Mouse (Mus musculus): ENCODE results near the gene Rest. TPM values are rescaled to one million over a fixed set of nuclear protein-coding genes. Genes with fewer than 3 reads are reported as not detected.

Rest gene
- total and polyA plus RNA-seq, 2 experiments from 2014 or later = 14.7 to 20.3 TPM

- 74% methylated on average over 5 of the region's 5 CpGs for WGBS
- no peak for ATAC-seq (ENCODE audit: insufficient read depth, low read depth)
These were observed 42.7 kb downstream of the Rest start for GRCm38 (mm10) chr5:77307821-77308553.

GRCm38 (mm10) chr5:77309051-77309906 lies 44.0 kb downstream of the Rest start:
- H3K4me1 ChIP-seq (ENCODE audit: control insufficient read depth, insufficient read depth) = peaks cover 21% of the 10 kb centered on the region
- H3K9me3 ChIP-seq (replicated peaks; ENCODE audit: control insufficient read depth, low read length) = no peaks in the 10 kb centered on the region
- peak overlapping the region; percentile 55 for H3K9ac ChIP-seq (replicated peaks; ENCODE audit: low read depth, low read length)
- H3K4me2 ChIP-seq (ENCODE audit: low read depth, low read length) = peak overlapping the region; percentile 99
- H3K36me3 ChIP-seq (replicated peaks; ENCODE audit: control insufficient read depth, insufficient read depth, low read length) = peaks cover 41% of the 10 kb centered on the region
- under 1% methylated on average over 75 of the region's 76 CpGs for WGBS
- H3K4me3 ChIP-seq (ENCODE audit: low read depth, low read length) = peak overlapping the region; percentile 81
- H3K27me3 ChIP-seq (ENCODE audit: control insufficient read depth, insufficient read depth, low read length) = no peaks in the 10 kb centered on the region
- no peak for DNase-seq (ENCODE audit: low spot score)
- ATAC-seq (ENCODE audit: insufficient read depth, low read depth) = peak; percentile 3; the same call in 1 of the 2 replicates
- TF ChIP-seq EP300 (IDR thresholded peaks at IDR 0.05; ENCODE audit: low read depth) = no peak
- TF ChIP-seq CTCF (IDR thresholded peaks at IDR 0.05; ENCODE audit: low read depth) = no peak
- no peak overlapping the region for H3K27ac ChIP-seq (ENCODE audit: low read depth)

More at GRCm38 (mm10) chr5:77307821-77308553, 42.7 kb downstream of the Rest start:
- Histone ChIP-seq H3K27me3 (ENCODE audit: control insufficient read depth, insufficient read depth, low read length) (no peaks in the 10 kb centered on the region), H3K27ac (ENCODE audit: low read depth) (no peak overlapping the region), H3K9ac (replicated peaks; ENCODE audit: low read depth, low read length) (no peak overlapping the region), H3K4me1 (ENCODE audit: control insufficient read depth, insufficient read depth) (peaks cover 21% of the 10 kb centered on the region), H3K4me3 (ENCODE audit: low read depth, low read length) (peak overlapping the region; percentile 81), H3K36me3 (replicated peaks; ENCODE audit: control insufficient read depth, insufficient read depth, low read length) (peaks cover 33% of the 10 kb centered on the region), H3K4me2 (ENCODE audit: low read depth, low read length) (peak overlapping the region; percentile 99), H3K9me3 (replicated peaks; ENCODE audit: control insufficient read depth, low read length) (no peaks in the 10 kb centered on the region)
- DNase-seq (ENCODE audit: low spot score) = no peak
- TF ChIP-seq CTCF (IDR thresholded peaks at IDR 0.05; ENCODE audit: low read depth) (no peak), EP300 (IDR thresholded peaks at IDR 0.05; ENCODE audit: low read depth) (no peak)

GRCm38 (mm10) chr5:77309924-77310772 lies 44.9 kb downstream of the Rest start, which contains the start of the genes Noa1 and Polr2b:
Gene Noa1, minus strand, starts transcription at chr5:77310084.
Gene Polr2b, plus strand, starts transcription at chr5:77310147.
- H3K9ac ChIP-seq (replicated peaks; ENCODE audit: low read depth, low read length) = peak within 1 kb of the TSS; percentile 90
- H3K36me3 ChIP-seq (replicated peaks; ENCODE audit: control insufficient read depth, insufficient read depth, low read length) = peaks cover 40% of the 10 kb centered on the region
- DNase-seq (ENCODE audit: low spot score) (peak; percentile 97), ATAC-seq (ENCODE audit: insufficient read depth, low read depth) (peak; percentile 95)
- H3K27ac ChIP-seq (ENCODE audit: low read depth) = peak within 1 kb of the TSS; percentile 90
- H3K9me3 ChIP-seq (replicated peaks; ENCODE audit: control insufficient read depth, low read length) = no peaks in the 10 kb centered on the region
- H3K4me3 ChIP-seq (ENCODE audit: low read depth, low read length) = peak within 1 kb of the TSS; percentile 81
- H3K27me3 ChIP-seq (ENCODE audit: control insufficient read depth, insufficient read depth, low read length) = no peaks in the 10 kb centered on the region
- WGBS = under 1% methylated on average over 82 of the region's 85 CpGs
- H3K4me2 ChIP-seq (ENCODE audit: low read depth, low read length) = peak within 1 kb of the TSS; percentile 99
- 0 out of 2 replicates have a peak, but pooled peaks have one; percentile 62 for TF ChIP-seq EP300 (IDR thresholded peaks at IDR 0.05; ENCODE audit: low read depth)
- no peak for TF ChIP-seq CTCF (IDR thresholded peaks at IDR 0.05; ENCODE audit: low read depth)
- peaks cover 21% of the 10 kb centered on the region for H3K4me1 ChIP-seq (ENCODE audit: control insufficient read depth, insufficient read depth)

GRCm38 (mm10) chr5:77314206-77314605 lies 48.9 kb downstream of the Rest start:
- DNase-seq (ENCODE audit: low spot score) (no peak), ATAC-seq (ENCODE audit: insufficient read depth, low read depth) (no peak)
- no peak overlapping the region for H3K9ac ChIP-seq (replicated peaks; ENCODE audit: low read depth, low read length)
- H3K4me1 ChIP-seq (ENCODE audit: control insufficient read depth, insufficient read depth) = peaks cover 7% of the 10 kb centered on the region
- H3K4me2 ChIP-seq (ENCODE audit: low read depth, low read length) = no peak overlapping the region
- TF ChIP-seq EP300 (IDR thresholded peaks at IDR 0.05; ENCODE audit: low read depth) (no peak), CTCF (IDR thresholded peaks at IDR 0.05; ENCODE audit: low read depth) (no peak)
- H3K27me3 ChIP-seq (ENCODE audit: control insufficient read depth, insufficient read depth, low read length) = no peaks in the 10 kb centered on the region
- H3K27ac ChIP-seq (ENCODE audit: low read depth) = no peak overlapping the region
- 92% methylated on average over 4 of the region's 4 CpGs for WGBS
- peaks cover 52% of the 10 kb centered on the region for H3K36me3 ChIP-seq (replicated peaks; ENCODE audit: control insufficient read depth, insufficient read depth, low read length)
- no peak overlapping the region for H3K4me3 ChIP-seq (ENCODE audit: low read depth, low read length)
- H3K9me3 ChIP-seq (replicated peaks; ENCODE audit: control insufficient read depth, low read length) = no peaks in the 10 kb centered on the region

GRCm38 (mm10) chr5:77314986-77315385 lies 49.7 kb downstream of the Rest start:
- H3K36me3 ChIP-seq (replicated peaks; ENCODE audit: control insufficient read depth, insufficient read depth, low read length) = peaks cover 58% of the 10 kb centered on the region
- WGBS = 85% methylated on average over 6 of the region's 6 CpGs
- no peak overlapping the region for H3K4me2 ChIP-seq (ENCODE audit: low read depth, low read length)
- DNase-seq (ENCODE audit: low spot score) (no peak), ATAC-seq (ENCODE audit: insufficient read depth, low read depth) (no peak)
- TF ChIP-seq EP300 (IDR thresholded peaks at IDR 0.05; ENCODE audit: low read depth) (no peak), CTCF (IDR thresholded peaks at IDR 0.05; ENCODE audit: low read depth) (no peak)
- H3K9me3 ChIP-seq (replicated peaks; ENCODE audit: control insufficient read depth, low read length) = no peaks in the 10 kb centered on the region
- H3K27me3 ChIP-seq (ENCODE audit: control insufficient read depth, insufficient read depth, low read length) = no peaks in the 10 kb centered on the region
- 0 out of 2 replicates have a peak, but pooled peaks cover 6% of the 10 kb centered on the region for H3K4me1 ChIP-seq (ENCODE audit: control insufficient read depth, insufficient read depth)
- H3K4me3 ChIP-seq (ENCODE audit: low read depth, low read length) = no peak overlapping the region
- H3K27ac ChIP-seq (ENCODE audit: low read depth) = no peak overlapping the region
- no peak overlapping the region for H3K9ac ChIP-seq (replicated peaks; ENCODE audit: low read depth, low read length)

All from heart, postnatal 0 days (tissue).